Mouse (Mus musculus): Measurements from ENCODE around the gene Srek1. TPM values are rescaled to one million over a fixed set of nuclear protein-coding genes. Genes with fewer than 3 reads are reported as not detected.

Srek1 gene
- total RNA-seq (2021): 10 to 100 TPM; 17.8 to 25.0 TPM
- long read RNA-seq, experiment 1, transcript Srek1-201 (12 exons, 3,934 nt): major isoform, 7 of 14 reads
- long read RNA-seq, experiment 1, partial matches to known transcripts: 1 of 14 reads
- long read RNA-seq, experiment 1, other reads (novel, unspliced or antisense): 6 of 14 reads
- long read RNA-seq, experiment 2, transcript Srek1-201 (12 exons, 3,934 nt): major isoform, 15 of 19 reads
- long read RNA-seq, experiment 2, partial matches to known transcripts: 0 of 19 reads
- long read RNA-seq, experiment 2, other reads (novel, unspliced or antisense): 4 of 19 reads

DNA sequence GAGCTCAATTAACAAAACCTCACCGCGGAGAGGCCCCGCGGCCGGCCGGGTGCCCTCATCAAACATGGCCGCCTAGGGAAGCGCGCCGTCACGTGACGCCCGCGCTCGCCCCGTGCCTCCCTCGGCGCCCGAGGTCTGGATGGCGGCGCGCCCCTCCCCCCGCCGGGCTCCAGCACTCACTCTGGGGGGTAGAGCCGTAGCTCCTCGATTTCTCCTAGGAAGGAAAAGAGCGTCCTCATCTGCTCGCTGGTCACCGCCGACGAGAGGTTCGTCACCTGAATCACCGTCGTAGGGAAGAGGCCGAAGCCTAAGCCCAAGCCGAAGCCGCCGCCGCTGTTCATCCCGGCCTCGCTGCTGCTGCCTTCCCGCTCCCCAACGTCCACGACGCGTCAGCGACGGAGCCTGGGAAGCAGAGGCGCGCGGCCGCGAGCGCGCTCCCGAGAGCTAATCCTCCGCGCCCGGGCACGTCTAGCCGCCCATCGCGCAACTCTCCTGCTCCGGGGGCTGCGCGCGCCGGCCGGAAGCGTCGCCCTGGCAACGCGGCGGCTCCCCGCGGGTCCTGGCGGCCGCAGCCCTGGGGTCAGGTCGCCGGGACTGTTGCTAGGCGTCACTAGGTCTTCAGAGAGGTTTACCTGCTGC, at the start of gene Srek1:
Gene Srek1 (minus strand): TSS at position 490 of the 639 bp plus-strand sequence.
- intact Hi-C loops (cut with DNase I; ENCODE audit: low total_unique reads): no loop called here
- DNase-seq: peak; percentile 94

DNA sequence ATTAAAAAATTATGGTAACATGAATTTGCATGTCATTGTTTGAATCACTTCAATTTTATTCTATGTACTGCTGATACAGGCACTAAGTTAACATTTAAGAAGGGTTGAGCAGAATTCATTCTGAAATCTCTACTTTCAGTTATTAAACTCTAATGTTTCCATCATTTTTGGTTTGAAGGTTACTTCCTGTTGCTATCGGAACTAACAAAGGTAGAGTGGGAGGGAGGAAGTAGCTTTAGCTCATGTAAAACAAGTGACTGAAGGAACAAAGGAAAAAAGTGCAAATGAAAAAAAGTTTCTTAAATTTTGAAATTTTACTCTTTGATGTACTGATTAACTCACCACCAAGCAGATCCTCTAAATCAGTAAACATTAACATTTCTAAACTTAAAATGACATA, 47.9 kb upstream of the Srek1 start:
- intact Hi-C loops (cut with DNase I; ENCODE audit: low total_unique reads): no loop called here
- DNase-seq: no peak

DNA sequence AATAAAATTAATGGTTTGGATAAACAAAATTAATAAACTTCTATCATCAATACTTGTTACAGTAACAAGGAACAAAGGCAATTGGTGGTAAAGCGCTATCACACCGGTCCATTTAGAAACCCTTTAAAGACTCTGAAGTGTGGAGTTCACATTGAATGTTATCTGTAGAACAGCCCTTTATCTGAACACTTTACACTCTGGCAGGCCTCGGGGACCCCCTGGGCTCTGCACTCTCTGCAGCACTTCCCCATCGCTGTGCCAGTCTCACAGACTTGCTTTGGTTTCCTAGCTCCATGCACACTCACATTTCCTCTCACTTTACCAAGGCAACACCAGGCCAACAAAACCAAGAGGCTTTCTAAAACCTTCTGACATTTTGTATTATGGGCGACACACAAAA, 45.0 kb upstream of the Srek1 start:
- intact Hi-C loops (cut with DNase I; ENCODE audit: low total_unique reads): no loop called here
- DNase-seq: no peak

DNA sequence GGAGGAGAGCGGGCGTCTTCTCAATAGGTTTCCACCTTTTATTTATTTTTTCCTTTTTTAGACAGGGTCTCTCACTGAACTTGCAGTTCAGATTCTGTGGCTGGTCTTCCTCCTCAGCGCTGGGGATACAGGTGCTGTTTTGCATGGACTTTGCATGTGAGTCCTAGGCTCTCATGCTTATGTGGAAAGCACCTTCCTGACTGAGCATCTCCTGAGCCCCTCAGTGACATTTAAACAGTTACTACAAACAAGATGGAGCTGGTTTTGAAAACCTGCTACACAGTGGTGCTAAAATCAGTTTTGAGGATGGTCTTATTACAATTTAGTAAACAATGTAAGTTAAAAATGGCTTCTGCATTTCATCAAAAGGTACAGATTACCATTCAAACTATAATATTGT, 43.5 kb upstream of the Srek1 start:
- intact Hi-C loops (cut with DNase I; ENCODE audit: low total_unique reads): no loop called here
- no peak for DNase-seq

DNA sequence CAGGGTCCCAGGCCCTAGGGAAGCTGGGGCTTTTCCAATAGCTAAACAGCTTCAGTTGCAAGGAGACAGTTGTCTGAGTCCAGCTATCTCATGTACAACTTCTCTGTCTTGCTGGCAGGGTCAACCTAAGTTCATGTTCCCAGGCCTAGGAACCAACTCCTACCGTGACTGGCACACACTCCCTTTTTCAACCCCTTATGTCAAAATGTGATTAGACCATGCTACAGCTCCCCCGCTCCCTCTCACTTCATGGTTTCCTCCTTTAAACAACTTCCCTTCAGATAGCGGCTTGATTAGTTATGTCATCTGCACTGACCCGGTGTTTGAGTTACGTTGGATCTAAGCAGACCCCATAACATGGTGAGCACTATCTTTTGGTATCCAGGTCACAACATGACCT, 33.1 kb upstream of the Srek1 start:
- DNase-seq: no peak
- intact Hi-C loops (cut with DNase I; ENCODE audit: low total_unique reads): no loop called here

DNA sequence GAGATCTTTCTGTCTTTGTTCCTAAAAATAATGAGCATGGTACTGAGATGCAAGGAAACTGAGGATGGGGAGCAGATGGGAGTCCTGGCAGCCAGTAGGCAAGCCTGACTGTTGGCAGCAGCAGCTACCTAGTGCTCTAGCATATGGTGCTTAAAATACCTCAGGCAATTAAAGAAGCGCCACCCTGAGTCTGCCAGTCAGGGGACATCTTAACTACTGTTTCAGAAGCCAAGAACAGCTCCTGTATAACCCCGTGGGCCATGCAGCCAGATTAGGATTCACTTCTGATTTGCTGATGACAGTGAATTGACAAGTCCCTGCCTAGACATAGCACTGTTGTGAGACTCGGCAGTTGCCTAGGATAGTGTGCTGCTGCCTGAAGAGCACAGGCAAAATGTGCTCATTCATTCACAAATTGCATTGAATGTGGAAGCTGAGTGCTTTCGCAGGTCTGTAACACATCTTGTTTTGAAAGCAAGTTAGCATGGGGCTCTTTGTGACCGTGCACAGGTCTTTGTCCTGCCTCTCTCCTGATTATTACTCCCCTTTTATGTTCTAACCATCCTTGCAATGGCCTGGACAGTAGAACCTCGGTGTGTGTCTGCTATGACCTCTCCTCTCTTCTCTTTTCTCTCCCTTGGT, 31.9 kb upstream of the Srek1 start:
- intact Hi-C loops (cut with DNase I; ENCODE audit: low total_unique reads): no loop called here
- no peak for DNase-seq

DNA sequence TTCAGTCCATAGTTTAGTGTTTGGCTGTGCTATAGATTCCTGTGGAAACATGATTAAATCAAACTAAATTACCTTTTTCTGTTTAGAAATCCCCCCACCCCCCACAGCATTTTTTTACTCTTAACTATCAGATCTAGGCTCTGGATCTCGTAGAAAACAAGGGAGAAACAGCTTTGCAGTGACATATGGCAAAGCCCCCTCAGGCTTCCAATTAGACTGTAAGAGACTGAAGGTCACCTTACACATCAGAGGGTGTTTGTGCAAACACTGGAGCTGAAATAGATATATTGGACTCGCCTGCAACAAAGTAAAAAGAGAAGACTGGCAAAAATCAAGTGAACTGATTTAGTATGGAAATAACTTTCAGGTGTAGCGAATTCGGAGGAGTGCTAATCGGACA, 29.3 kb upstream of the Srek1 start:
- intact Hi-C loops (cut with DNase I; ENCODE audit: low total_unique reads): no loop called here
- DNase-seq: no peak

DNA sequence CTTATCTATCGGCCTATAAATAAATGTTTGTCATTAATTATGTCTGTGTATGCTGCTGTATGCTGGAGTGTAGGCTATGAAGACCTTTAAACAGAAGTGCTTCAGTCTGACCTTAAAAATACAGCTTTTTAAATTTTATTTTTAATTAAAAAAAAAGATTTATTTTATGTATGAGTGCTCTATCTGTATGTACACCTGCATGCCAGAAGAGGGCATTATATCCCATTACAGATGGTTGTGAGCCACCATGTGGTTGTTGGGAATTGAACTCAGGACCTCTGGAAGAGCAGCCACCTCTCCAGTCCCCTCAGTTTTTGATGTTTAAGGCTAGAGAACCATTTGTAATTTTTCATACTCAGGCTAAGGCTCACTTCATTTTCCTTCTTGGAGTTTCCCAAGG, 26.6 kb upstream of the Srek1 start:
- intact Hi-C loops (cut with DNase I; ENCODE audit: low total_unique reads): no loop called here

DNA sequence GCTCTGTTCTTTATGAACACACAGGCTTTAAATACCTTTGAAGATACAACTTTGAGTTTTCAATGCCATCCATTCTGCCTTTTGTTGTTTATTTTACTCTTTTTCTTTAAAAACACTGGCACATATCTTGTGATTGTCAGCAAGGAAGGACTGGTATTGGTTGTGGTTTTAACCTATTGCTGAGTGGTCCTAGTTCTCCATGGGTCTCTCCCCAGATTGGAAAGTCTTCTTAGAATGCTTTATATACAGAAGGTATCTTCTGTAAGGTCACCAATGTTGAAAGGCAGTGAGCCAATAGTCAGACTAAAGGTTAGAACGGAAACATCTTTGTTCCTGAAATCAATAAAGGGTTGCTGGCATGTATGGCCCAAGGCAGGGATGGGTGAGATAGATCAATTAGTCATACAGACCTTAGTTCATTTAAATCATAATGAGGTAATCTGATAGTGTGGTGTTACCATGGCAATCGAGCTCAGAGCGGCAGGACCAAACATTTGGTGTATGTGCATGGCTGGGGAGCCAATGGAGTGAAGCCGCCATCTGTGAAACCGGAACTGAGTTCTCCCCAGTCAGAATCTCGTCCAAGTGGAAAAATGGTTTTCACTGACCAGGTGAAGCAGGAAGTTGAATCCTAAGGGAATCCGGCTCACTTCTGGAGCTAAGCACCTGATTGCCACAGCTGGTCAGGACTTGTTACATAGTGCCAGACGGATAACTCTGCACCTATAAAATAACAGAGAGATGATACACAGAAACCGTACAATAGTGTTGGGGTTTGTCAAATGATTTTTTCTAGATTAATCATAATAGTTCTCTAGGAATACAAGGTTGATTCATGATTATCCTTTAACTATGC, 20.5 kb upstream of the Srek1 start:
- intact Hi-C loops (cut with DNase I; ENCODE audit: low total_unique reads): no loop called here
- no peak for DNase-seq

More for the DNA sequence above, 26.6 kb upstream of the Srek1 start:
- no peak for DNase-seq

DNA sequence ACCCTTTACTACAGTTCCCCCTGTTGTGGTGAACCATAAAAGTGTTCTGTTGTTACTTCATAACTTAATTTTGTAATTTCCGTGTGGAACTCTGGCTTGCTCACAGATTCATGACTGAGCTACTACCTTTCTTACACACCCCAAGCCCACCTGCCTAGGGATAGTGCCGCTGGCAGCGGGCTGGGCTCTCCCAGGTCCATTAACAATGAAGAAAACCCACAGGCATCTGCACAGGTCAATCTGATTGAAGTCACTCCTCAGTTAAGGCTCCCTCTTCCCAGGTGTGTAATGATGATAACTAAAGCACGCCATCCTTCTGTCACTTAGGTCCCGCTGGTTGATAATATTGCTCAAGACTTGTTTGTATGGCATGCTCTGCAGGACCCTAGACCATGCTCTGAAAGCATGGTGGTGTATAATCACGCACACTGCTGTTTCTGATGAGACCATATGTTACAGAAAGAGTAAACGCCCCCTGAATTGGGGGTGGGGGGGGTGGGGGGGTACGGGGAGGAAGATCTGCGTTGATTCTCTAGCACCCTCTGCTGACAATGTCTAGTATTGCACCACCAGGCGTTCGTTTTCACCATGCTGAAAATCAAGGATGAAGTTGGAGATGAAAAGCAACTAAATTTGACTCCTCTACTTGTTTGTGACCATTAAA, 5.6 kb upstream of the Srek1 start:
- intact Hi-C loops (cut with DNase I; ENCODE audit: low total_unique reads): no loop called here
- DNase-seq: no peak

DNA sequence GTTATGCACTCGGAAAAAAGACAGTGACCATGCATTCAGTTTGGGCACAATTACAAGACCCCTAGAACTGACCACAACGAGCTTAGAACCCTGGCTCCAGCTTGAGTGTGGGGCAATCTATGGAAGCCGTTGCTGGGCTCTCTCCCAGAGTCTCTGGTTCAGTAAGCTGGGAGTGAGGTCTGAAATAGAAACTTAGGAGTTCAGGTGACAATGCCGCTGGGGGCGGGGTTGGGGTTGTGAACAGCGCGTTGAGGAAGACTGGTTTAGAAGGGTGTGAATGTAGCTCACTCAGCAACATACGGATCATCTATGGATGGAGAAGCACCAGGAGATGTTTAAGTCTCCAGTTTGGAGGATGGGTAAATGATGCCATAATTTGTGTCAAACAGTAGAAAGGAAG, 2.7 kb upstream of the Srek1 start:
- DNase-seq: no peak
- intact Hi-C loops (cut with DNase I; ENCODE audit: low total_unique reads): no loop called here

DNA sequence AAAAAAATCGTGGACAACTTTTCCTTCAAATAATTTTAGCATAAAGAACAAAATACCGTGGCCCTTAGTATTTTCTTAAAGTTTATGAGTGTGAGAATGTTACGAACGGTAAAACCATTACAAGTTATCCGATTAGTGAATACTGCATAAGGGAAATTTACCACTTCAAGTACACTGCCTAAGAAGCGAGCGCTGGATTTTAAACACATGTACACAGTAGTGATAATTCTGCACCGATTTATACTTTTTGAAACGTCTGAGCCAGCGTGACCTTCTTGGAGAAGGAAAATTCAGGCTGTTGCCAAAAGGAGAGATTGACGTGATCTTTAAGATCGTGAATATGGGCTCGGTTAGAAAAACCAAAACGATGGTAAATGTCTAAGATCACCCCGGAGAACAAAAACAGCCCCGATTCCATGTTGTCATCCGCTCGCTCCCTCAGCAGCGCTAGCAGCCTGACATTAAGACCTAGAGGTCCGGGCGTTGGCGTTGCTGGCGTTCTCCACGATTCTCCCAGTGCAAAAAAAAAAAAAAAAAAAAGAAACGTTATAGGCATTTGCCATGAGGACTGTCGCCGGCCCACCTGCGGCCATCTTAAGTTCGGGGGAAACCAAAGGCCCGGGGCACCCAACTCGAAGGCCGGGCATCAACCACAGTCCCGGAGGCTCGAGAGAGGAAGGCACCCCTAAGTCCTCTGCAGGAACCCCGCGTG, 845 bp downstream of the Srek1 start:
- intact Hi-C loops (cut with DNase I; ENCODE audit: low total_unique reads): no loop called here
- DNase-seq: no peak

DNA sequence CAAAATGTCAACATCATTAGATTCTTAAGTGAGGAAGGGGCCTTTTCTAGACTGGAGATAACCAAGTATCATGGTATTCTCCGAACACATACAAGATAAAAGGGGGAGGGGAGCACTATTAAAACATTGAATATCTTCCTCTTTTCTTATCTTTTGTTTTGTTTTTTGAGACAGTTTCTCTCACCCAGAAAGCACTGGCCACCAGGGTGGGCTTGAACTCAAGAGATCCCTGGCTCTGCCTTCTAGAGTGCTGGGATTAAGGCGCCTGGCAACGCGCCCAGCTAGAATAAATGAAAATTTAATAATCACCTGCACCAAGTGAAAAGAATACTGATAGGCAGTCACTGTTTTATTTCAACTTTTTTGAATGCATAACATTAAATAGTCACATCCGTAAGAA, 1.5 kb downstream of the Srek1 start:
- DNase-seq: no peak
- intact Hi-C loops (cut with DNase I; ENCODE audit: low total_unique reads): no loop called here

DNA sequence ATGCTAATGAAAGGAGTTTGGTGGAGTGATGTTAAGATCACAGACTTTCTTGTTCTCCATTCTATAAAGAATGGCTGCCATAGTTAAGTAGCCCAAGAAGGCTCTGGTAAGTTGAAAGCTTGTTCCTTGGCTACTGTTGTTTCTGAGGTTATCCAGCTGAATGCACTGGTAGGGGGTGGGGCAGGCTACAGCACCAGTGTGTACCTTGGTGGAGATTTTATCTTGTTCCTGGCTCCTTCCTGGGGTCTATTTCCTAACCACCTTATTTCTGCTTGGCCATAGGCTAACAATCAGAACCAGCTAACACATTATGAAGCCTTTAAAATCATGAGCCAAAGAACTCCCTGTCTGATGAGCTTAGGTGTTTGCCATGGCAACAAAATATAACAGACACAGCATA, 3.6 kb downstream of the Srek1 start:
- DNase-seq: no peak
- intact Hi-C loops (cut with DNase I; ENCODE audit: low total_unique reads): no loop called here

DNA sequence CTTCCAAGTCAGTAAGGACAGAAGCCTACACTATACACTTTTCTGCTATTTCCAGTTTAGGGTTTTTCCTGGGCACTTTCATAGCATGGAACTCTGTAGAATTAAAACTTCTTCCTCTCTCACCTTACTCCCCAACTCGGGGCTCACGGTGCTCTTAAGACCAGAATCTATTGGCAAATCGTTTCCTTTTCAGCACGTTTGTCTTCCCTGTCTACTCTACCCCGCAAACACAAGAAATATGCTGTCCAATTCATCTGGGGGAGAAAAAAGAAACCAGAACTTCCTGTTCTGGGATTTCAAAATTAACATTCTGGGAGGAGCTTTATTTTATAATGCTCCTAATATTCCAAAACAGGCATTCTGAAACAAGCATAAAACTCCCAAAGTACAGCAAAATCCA, 6.5 kb downstream of the Srek1 start:
- intact Hi-C loops (cut with DNase I; ENCODE audit: low total_unique reads): no loop called here
- DNase-seq: no peak

DNA sequence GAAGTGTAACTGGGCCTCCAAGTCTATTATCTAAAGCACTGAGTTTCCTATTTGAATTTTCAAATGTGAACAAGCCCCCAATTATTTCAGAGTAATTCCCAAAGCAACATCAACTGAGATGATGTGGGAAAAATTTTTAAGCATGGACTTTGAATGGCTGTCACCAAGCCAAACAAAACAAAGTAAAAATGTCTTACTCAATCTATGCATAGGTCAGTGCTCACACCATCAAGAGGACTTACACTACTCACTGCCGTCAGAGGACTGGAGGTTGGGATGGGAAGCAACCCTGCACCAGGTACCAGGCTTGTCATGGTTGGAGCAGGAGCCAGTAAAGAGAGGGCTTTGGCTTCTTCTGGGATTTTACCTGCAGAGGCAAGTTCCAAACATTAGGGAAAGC, 10.8 kb downstream of the Srek1 start:
- DNase-seq: no peak
- intact Hi-C loops (cut with DNase I; ENCODE audit: low total_unique reads): no loop called here

DNA sequence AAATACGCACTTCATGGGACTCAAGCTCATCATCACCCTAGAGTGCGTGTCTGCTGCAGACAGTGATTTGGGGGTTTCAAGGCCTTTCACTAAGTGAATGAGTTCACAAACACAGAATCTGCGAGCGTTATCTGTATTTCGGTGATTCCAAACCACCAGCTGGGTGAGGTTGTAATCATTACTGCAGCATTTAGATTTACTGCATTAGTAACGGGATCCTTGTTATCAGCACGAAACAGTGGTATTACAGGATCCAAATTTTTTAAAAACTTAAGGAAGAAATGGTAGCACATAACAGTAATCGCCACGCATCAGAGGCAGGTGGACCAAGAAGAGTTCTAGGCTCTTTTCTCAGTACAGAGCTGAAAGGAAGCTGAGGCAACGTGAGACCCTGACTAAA, 12.4 kb downstream of the Srek1 start:
- intact Hi-C loops (cut with DNase I; ENCODE audit: low total_unique reads): no loop called here
- DNase-seq: no peak

DNA sequence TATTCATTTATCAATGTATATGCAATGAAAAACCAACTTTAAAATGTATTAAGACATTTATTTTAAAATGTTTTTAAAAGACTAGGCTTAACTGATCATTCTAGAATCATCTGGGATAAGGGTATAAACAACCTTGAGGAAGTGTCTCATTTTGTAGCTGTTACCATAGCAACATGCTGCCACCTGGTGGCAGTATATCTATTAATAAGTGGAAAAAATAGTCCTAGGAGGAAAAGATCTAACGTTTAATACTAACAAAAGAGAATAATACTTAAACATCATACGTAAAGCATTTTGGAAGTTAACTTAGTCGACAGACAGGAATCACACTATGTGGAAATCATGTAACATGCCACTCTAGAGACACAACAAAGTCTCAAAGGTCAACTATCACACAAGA, 23.0 kb downstream of the Srek1 start:
- intact Hi-C loops (cut with DNase I; ENCODE audit: low total_unique reads): loop anchor here (10.0 kb wide), 1 partner anchor 47 kb away; no protein-coding TSS in a partner anchor
- DNase-seq: no peak

DNA sequence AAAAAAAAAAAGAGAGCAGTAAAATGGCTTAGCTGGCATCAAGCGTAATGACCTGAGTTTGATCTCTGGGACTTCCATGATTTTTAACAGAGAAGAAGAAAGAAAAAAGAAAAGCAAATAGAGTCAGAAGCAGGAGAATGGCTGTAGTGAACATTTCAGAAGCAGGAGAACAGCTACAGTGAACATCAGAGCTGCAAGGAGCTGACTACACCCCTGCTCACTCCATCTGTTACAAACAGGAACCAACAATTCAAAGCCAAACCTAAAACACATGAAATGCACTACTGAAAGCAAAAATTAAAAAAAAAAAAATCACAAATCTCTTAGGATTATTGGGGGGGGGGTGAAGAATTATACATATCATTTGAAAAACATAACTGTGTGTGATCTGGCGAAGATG, 28.7 kb downstream of the Srek1 start:
- intact Hi-C loops (cut with DNase I; ENCODE audit: low total_unique reads): no loop called here
- no peak for DNase-seq
